Mouse (Mus musculus) liver, embryonic 14.5 days (tissue): ENCODE measurements around the gene Flywch2. TPM values are rescaled to one million over a fixed set of nuclear protein-coding genes. Genes with fewer than 3 reads are reported as not detected.

Experiments used
- ATAC-seq: fragments of 200-750 bp; cut with Nextera tagmentation; 2 replicates; pipeline ENCODE4 v1.8.0; 2017; ENCODE audit warnings: moderate number of reproducible peaks, mild to moderate bottlenecking, moderate library complexity; ENCODE audit not compliant: insufficient read depth
- DNase-seq, 3 experiments: peaks; one replicate each; pipeline ENCODE4 v3.0.0-alpha.2; 2012 to 2013; ENCODE audit warnings: low read depth in 3 of 3, low spot score in 3 of 3
- H3K27ac ChIP-seq: fragments of 300-500 bp; sonication (generic); 2 replicates; pipeline ENCODE4 v1.5.1; 2014; ENCODE audit warnings: moderate library complexity, mild to moderate bottlenecking, control low read depth, inconsistent platforms
- H3K27me3 ChIP-seq: fragments of 300-500 bp; sonication (generic); 2 replicates; pipeline ENCODE4 v1.6.1; 2014; ENCODE audit warnings: mild to moderate bottlenecking, low read length, moderate library complexity; ENCODE audit not compliant: control insufficient read depth, insufficient read depth
- H3K36me3 ChIP-seq: fragments of 300-500 bp; sonication (generic); replicated peaks from 2 replicates; pipeline ENCODE4 v1.6.1; 2014; ENCODE audit warnings: low read depth; ENCODE audit not compliant: control insufficient read depth, insufficient read depth
- H3K4me1 ChIP-seq, 2 experiments: fragments of 200-500 bp in 1 of 2; fragments of 300-500 bp in 1 of 2; sonication (generic) in 1 of 2; replicated peaks; 2 replicates each; pipeline ENCODE4 v1.6.1; 2012 to 2014; ENCODE audit warnings: antibody characterized with exemption in 1 of 2, inconsistent platforms in 1 of 2, low read length in 1 of 2; ENCODE audit not compliant: control insufficient read depth in 2 of 2, insufficient read depth in 2 of 2
- H3K4me2 ChIP-seq: fragments of 300-500 bp; sonication (generic); 2 replicates; pipeline ENCODE4 v1.6.1; 2014; ENCODE audit warnings: low read depth, mild to moderate bottlenecking, control low read depth, moderate library complexity
- H3K4me3 ChIP-seq, 2 experiments: fragments of 200-500 bp in 1 of 2; fragments of 300-500 bp in 1 of 2; sonication (generic) in 1 of 2; 2 replicates each; pipeline ENCODE4 v1.5.1; 2012 to 2014; ENCODE audit warnings: low read depth in 2 of 2, low read length in 2 of 2, mild to moderate bottlenecking in 2 of 2, control low read depth in 1 of 2, inconsistent platforms in 1 of 2, moderate library complexity in 1 of 2; ENCODE audit not compliant: insufficient read depth in 1 of 2
- H3K9ac ChIP-seq: fragments of 300-500 bp; sonication (generic); replicated peaks from 2 replicates; pipeline ENCODE4 v1.6.1; 2014; ENCODE audit warnings: mild to moderate bottlenecking, control low read depth, moderate library complexity
- H3K9me3 ChIP-seq: fragments of 300-500 bp; sonication (generic); 2 replicates; pipeline ENCODE4 v1.6.1; 2016; ENCODE audit warnings: low read length, mixed read lengths; ENCODE audit not compliant: control insufficient read depth
- CTCF ChIP-seq: IDR thresholded peaks from 2 replicates; pipeline ENCODE4 v1.5.1; 2016; ENCODE audit warnings: antibody characterized with exemption, low read depth, control low read depth
- EP300 ChIP-seq: IDR thresholded peaks from 2 replicates; pipeline ENCODE4 v1.6.1; 2016; ENCODE audit warnings: antibody characterized with exemption, low read depth
- WGBS: fragments of 180-500 bp; shearing (Covaris S2); extraction: QIAGEN DNeasy Blood & Tissue Kit; methylation state at CpG from one replicate; pipeline ENCODE4 v1.1.7; 2014; ENCODE audit not compliant: insufficient replicate concordance; 5-methylcytosine and 5-hydroxymethylcytosine counted together
- microRNA-seq: library from miRNA; unstranded; fragments of <30 nt; microRNA quantifications from one replicate; pipeline ENCODE4, GENCODE M21; 2016
- polyA plus RNA-seq, 2 experiments: library from polyadenylated mRNA; depleted of rRNA in 1 of 2; stranded (reverse) in 1 of 2; unstranded in 1 of 2; fragments of >200 nt; fragmentation: Nextera tagmentation in 1 of 2; extraction: Ambion mirVana in 1 of 2; gene quantifications; 2 replicates each; pipeline versions ENCODE4 v1.2.1 to v1.2.3; 2012 to 2014

The Flywch2 gene
- polyA plus RNA-seq, 2 experiments: 0.79 to 1.0 TPM

- DNase-seq: no peak
- Histone ChIP-seq H3K27ac (no peak overlapping the region), H3K4me2 (no peak overlapping the region), H3K4me3 (no peak overlapping the region), H3K9me3 (no peaks in the 10 kb centered on the region), H3K27me3 (peaks cover 9% of the 10 kb centered on the region), H3K36me3 (peaks cover 3% of the 10 kb centered on the region), H3K4me1 (no peaks in the 10 kb centered on the region; a peak in 1 of 4 replicates), H3K9ac (no peak overlapping the region)
- no peak for ATAC-seq
- TF ChIP-seq EP300 (no peak), CTCF (no peak)
- 54% methylated on average over 1 of the region's 1 CpGs for WGBS
Measured at GRCm38 (mm10) chr17:23734341-23734740, 51.5 kb downstream of the Flywch2 start.

- peaks cover 5 to 11% of the 10 kb centered on the region in 2 experiments for H3K4me1 ChIP-seq
- WGBS: 58% methylated on average over 1 of the region's 1 CpGs
- H3K36me3 ChIP-seq: peaks cover 3% of the 10 kb centered on the region
- H3K4me3 ChIP-seq: no peak overlapping the region
- ATAC-seq (no peak), DNase-seq (no peak)
- H3K27me3 ChIP-seq: no peaks in the 10 kb centered on the region
- no peaks in the 10 kb centered on the region for H3K9me3 ChIP-seq
- no peak overlapping the region for H3K9ac ChIP-seq
- no peak for TF ChIP-seq EP300
- no peak for TF ChIP-seq CTCF
- H3K27ac ChIP-seq: no peak overlapping the region
- H3K4me2 ChIP-seq: no peak overlapping the region
Measured at GRCm38 (mm10) chr17:23730441-23730840, 55.4 kb downstream of the Flywch2 start.

Small RNAs within 50 kb of the gene (microRNA-seq; reads per million reads assigned to microRNA genes)
- gene Mir5125: 2.1 reads per million

Other genes starting within 250 kb of the Flywch2 start
- 3.7 and 4.1 TPM in 2 replicates for gene Zfp213, start 221.8 kb downstream of the Flywch2 start, polyA plus RNA-seq (2012; rRNA removed)
- 4.1 and 4.8 TPM in 2 replicates for gene Zfp213, start 221.8 kb downstream of the Flywch2 start, polyA plus RNA-seq (2014; fragmentation: Nextera tagmentation; extraction: Ambion mirVana)
- 1.9 and 2.0 TPM in 2 replicates for gene Zfp13, start 186.6 kb downstream of the Flywch2 start, polyA plus RNA-seq (2012; rRNA removed)
- 1.3 TPM in 2 replicates for gene Zfp13, start 186.6 kb downstream of the Flywch2 start, polyA plus RNA-seq (2014; fragmentation: Nextera tagmentation; extraction: Ambion mirVana)
- gene Zscan10, start 185.2 kb downstream of the Flywch2 start, polyA plus RNA-seq (2012; rRNA removed): not detected in 2 replicates
- gene Zscan10, start 185.2 kb downstream of the Flywch2 start, polyA plus RNA-seq (2014; fragmentation: Nextera tagmentation; extraction: Ambion mirVana): not detected in 2 replicates
- gene Mmp25, start 140.8 kb downstream of the Flywch2 start, polyA plus RNA-seq (2012; rRNA removed): 0.11 and 0.12 TPM in 2 replicates
- 0.11 TPM in 1 of 2 replicates, not detected in the other for gene Mmp25, start 140.8 kb downstream of the Flywch2 start, polyA plus RNA-seq (2014; fragmentation: Nextera tagmentation; extraction: Ambion mirVana)
- gene Bicdl2, start 125.6 kb downstream of the Flywch2 start, polyA plus RNA-seq (2012; rRNA removed): 0.02 TPM in 2 replicates
- gene Bicdl2, start 125.6 kb downstream of the Flywch2 start, polyA plus RNA-seq (2014; fragmentation: Nextera tagmentation; extraction: Ambion mirVana): not detected in 2 replicates
- 11.3 and 15.3 TPM in 2 replicates for gene Hcfc1r1, start 112.5 kb downstream of the Flywch2 start, polyA plus RNA-seq (2012; rRNA removed)
- 21.0 and 24.5 TPM in 2 replicates for gene Hcfc1r1, start 112.5 kb downstream of the Flywch2 start, polyA plus RNA-seq (2014; fragmentation: Nextera tagmentation; extraction: Ambion mirVana)
- 14.8 and 17.2 TPM in 2 replicates for gene Thoc6, start 112.2 kb downstream of the Flywch2 start, polyA plus RNA-seq (2012; rRNA removed)
- 21.4 and 21.5 TPM in 2 replicates for gene Thoc6, start 112.2 kb downstream of the Flywch2 start, polyA plus RNA-seq (2014; fragmentation: Nextera tagmentation; extraction: Ambion mirVana)
- 1.4 and 1.7 TPM in 2 replicates for gene Tnfrsf12a, start 108.6 kb downstream of the Flywch2 start, polyA plus RNA-seq (2012; rRNA removed)
- 3.0 and 3.9 TPM in 2 replicates for gene Tnfrsf12a, start 108.6 kb downstream of the Flywch2 start, polyA plus RNA-seq (2014; fragmentation: Nextera tagmentation; extraction: Ambion mirVana)
- 0.64 and 0.68 TPM in 2 replicates for gene Cldn6, start 106.8 kb downstream of the Flywch2 start, polyA plus RNA-seq (2012; rRNA removed)
- gene Cldn6, start 106.8 kb downstream of the Flywch2 start, polyA plus RNA-seq (2014; fragmentation: Nextera tagmentation; extraction: Ambion mirVana): 0.15 and 0.50 TPM in 2 replicates
- gene Cldn9, start 102.1 kb downstream of the Flywch2 start, polyA plus RNA-seq (2012; rRNA removed): 0.04 TPM in 2 replicates
- gene Cldn9, start 102.1 kb downstream of the Flywch2 start, polyA plus RNA-seq (2014; fragmentation: Nextera tagmentation; extraction: Ambion mirVana): 0.21 TPM in 1 of 2 replicates, not detected in the other
- 0.04 and 0.09 TPM in 2 replicates for gene 1520401A03Rik, start 63.3 kb downstream of the Flywch2 start, polyA plus RNA-seq (2012; rRNA removed)
- gene 1520401A03Rik, start 63.3 kb downstream of the Flywch2 start, polyA plus RNA-seq (2014; fragmentation: Nextera tagmentation; extraction: Ambion mirVana): not detected in 2 replicates
- 29.6 and 35.0 TPM in 2 replicates for gene Pkmyt1, start 59.7 kb downstream of the Flywch2 start, polyA plus RNA-seq (2012; rRNA removed)
- gene Pkmyt1, start 59.7 kb downstream of the Flywch2 start, polyA plus RNA-seq (2014; fragmentation: Nextera tagmentation; extraction: Ambion mirVana): 21.2 and 24.5 TPM in 2 replicates
- gene Paqr4, start 45.2 kb downstream of the Flywch2 start, polyA plus RNA-seq (2012; rRNA removed): 3.6 and 5.7 TPM in 2 replicates
- gene Paqr4, start 45.2 kb downstream of the Flywch2 start, polyA plus RNA-seq (2014; fragmentation: Nextera tagmentation; extraction: Ambion mirVana): 6.4 and 7.2 TPM in 2 replicates
- gene Kremen2, start 40.2 kb downstream of the Flywch2 start, polyA plus RNA-seq (2012; rRNA removed): 0.02 and 0.03 TPM in 2 replicates
- gene Kremen2, start 40.2 kb downstream of the Flywch2 start, polyA plus RNA-seq (2014; fragmentation: Nextera tagmentation; extraction: Ambion mirVana): not detected in 2 replicates
- gene Flywch1, start 14.5 kb downstream of the Flywch2 start, polyA plus RNA-seq (2012; rRNA removed): 4.0 and 4.3 TPM in 2 replicates
- gene Flywch1, start 14.5 kb downstream of the Flywch2 start, polyA plus RNA-seq (2014; fragmentation: Nextera tagmentation; extraction: Ambion mirVana): 6.6 and 7.4 TPM in 2 replicates
- 136 and 152 TPM in 2 replicates for gene Srrm2, start 4.5 kb upstream of the Flywch2 start, polyA plus RNA-seq (2012; rRNA removed)
- 107 and 120 TPM in 2 replicates for gene Srrm2, start 4.5 kb upstream of the Flywch2 start, polyA plus RNA-seq (2014; fragmentation: Nextera tagmentation; extraction: Ambion mirVana)
- 277 and 284 TPM in 2 replicates for gene Elob, start 43.1 kb upstream of the Flywch2 start, polyA plus RNA-seq (2012; rRNA removed)
- 519 and 544 TPM in 2 replicates for gene Elob, start 43.1 kb upstream of the Flywch2 start, polyA plus RNA-seq (2014; fragmentation: Nextera tagmentation; extraction: Ambion mirVana)
- 0.04 TPM in 1 of 2 replicates, not detected in the other for gene Prss33, start 50.0 kb upstream of the Flywch2 start, polyA plus RNA-seq (2012; rRNA removed)
- gene Prss33, start 50.0 kb upstream of the Flywch2 start, polyA plus RNA-seq (2014; fragmentation: Nextera tagmentation; extraction: Ambion mirVana): not detected in 2 replicates
- 0.06 TPM in 1 of 2 replicates, not detected in the other for gene Prss32, start 57.8 kb upstream of the Flywch2 start, polyA plus RNA-seq (2012; rRNA removed)
- not detected in 2 replicates for gene Prss32, start 57.8 kb upstream of the Flywch2 start, polyA plus RNA-seq (2014; fragmentation: Nextera tagmentation; extraction: Ambion mirVana)
- 0.09 and 0.18 TPM in 2 replicates for gene Prss41, start 58.1 kb upstream of the Flywch2 start, polyA plus RNA-seq (2012; rRNA removed)
- 0.06 TPM in 1 of 2 replicates, not detected in the other for gene Prss41, start 58.1 kb upstream of the Flywch2 start, polyA plus RNA-seq (2014; fragmentation: Nextera tagmentation; extraction: Ambion mirVana)
- not detected in 2 replicates for gene Prss21, start 82.0 kb upstream of the Flywch2 start, polyA plus RNA-seq (2012; rRNA removed)
- not detected in 2 replicates for gene Prss21, start 82.0 kb upstream of the Flywch2 start, polyA plus RNA-seq (2014; fragmentation: Nextera tagmentation; extraction: Ambion mirVana)
- gene Dcpp1, start 94.8 kb upstream of the Flywch2 start, polyA plus RNA-seq (2012; rRNA removed): not detected in 2 replicates
- not detected in 2 replicates for gene Dcpp1, start 94.8 kb upstream of the Flywch2 start, polyA plus RNA-seq (2014; fragmentation: Nextera tagmentation; extraction: Ambion mirVana)
- gene Dcpp2, start 94.8 kb upstream of the Flywch2 start, polyA plus RNA-seq (2012; rRNA removed): not detected in 2 replicates
- gene Dcpp2, start 94.8 kb upstream of the Flywch2 start, polyA plus RNA-seq (2014; fragmentation: Nextera tagmentation; extraction: Ambion mirVana): not detected in 2 replicates
- gene Dcpp3, start 131.4 kb upstream of the Flywch2 start, polyA plus RNA-seq (2012; rRNA removed): not detected in 2 replicates
- not detected in 2 replicates for gene Dcpp3, start 131.4 kb upstream of the Flywch2 start, polyA plus RNA-seq (2014; fragmentation: Nextera tagmentation; extraction: Ambion mirVana)
- gene Sbp, start 155.6 kb upstream of the Flywch2 start, polyA plus RNA-seq (2012; rRNA removed): not detected in 2 replicates
- not detected in 2 replicates for gene Sbp, start 155.6 kb upstream of the Flywch2 start, polyA plus RNA-seq (2014; fragmentation: Nextera tagmentation; extraction: Ambion mirVana)
- not detected in 2 replicates for gene Sbpl, start 169.2 kb upstream of the Flywch2 start, polyA plus RNA-seq (2012; rRNA removed)
- gene Sbpl, start 169.2 kb upstream of the Flywch2 start, polyA plus RNA-seq (2014; fragmentation: Nextera tagmentation; extraction: Ambion mirVana): not detected in 2 replicates
- 0.07 and 0.13 TPM in 2 replicates for gene Prss30, start 194.5 kb upstream of the Flywch2 start, polyA plus RNA-seq (2012; rRNA removed)
- 0.06 TPM in 1 of 2 replicates, not detected in the other for gene Prss30, start 194.5 kb upstream of the Flywch2 start, polyA plus RNA-seq (2014; fragmentation: Nextera tagmentation; extraction: Ambion mirVana)
- not detected in 2 replicates for gene Prss22, start 212.0 kb upstream of the Flywch2 start, polyA plus RNA-seq (2012; rRNA removed)
- not detected in 2 replicates for gene Prss22, start 212.0 kb upstream of the Flywch2 start, polyA plus RNA-seq (2014; fragmentation: Nextera tagmentation; extraction: Ambion mirVana)